Mouse (Mus musculus): Measurements from ENCODE around the gene Mrpl57.

- TF ChIP-seq POU5F1 (IDR thresholded peaks at IDR 0.05; ENCODE audit: borderline replicate concordance, low read length): no peak
- TF ChIP-seq CTCF (conservative IDR thresholded peaks at IDR 0.05; ENCODE audit: low read length): no peak
- no peak for TF ChIP-seq NANOG (IDR thresholded peaks at IDR 0.05; ENCODE audit: borderline replicate concordance, low read length)
These were observed 7.5 kb downstream of the Mrpl57 start for GRCm38 (mm10) chr14:57833526-57833925.

Measured in E14TG2a.4 (cell line).